Mouse (Mus musculus): Measurements from ENCODE around the gene Vmn2r68.

Gene Vmn2r68

DNA sequence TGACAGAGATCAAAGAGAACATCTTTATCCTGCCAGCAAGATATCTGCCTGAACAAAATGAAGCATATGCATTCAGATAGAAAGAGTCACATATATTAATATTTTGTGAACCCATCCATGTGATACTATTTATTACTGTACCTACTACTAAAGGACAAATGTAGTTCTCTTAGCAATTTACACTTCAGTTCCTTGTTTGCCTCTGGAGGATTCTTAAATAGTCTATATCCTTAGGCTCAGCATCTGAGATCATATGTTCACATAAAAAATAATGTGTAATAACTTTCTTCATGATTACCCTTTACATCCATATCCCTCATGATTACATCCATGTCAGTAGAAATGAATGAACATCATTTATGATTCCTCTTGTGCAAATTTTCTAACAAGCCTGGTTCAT is at the start of gene Vmn2r68:
Vmn2r68 (minus strand) TSS at position 101 of the 400 bp plus-strand sequence.
- no peak for DNase-seq (ENCODE audit: low read depth)

Measured in induced T-regulatory cell, adult 2 months (primary cell).